Mouse (Mus musculus): ENCODE measurements around the gene Pitpnm2. TPM values are rescaled to one million over a fixed set of nuclear protein-coding genes. Genes with fewer than 3 reads are reported as not detected.

Pitpnm2 gene
- 10 to 100 TPM; 19.6 to 20.9 TPM for total RNA-seq (2021)
- long read RNA-seq, experiment 1, partial matches to known transcripts, result 2 of 12 reads
- long read RNA-seq, experiment 1, other reads (novel, unspliced or antisense), result 9 of 12 reads
- long read RNA-seq, experiment 2, full-length matches to known transcripts, result 1 of 11 reads
- long read RNA-seq, experiment 2, partial matches to known transcripts, result 3 of 11 reads
- long read RNA-seq, experiment 2, other reads (novel, unspliced or antisense), result 7 of 11 reads

- no peak for DNase-seq (ENCODE audit: low spot score)
These were observed at the start of gene Pitpnm2 for GRCm38 (mm10) chr5:124249614-124250591. TSS of gene Pitpnm2 (minus strand) at chr5:124249760.

GRCm38 (mm10) chr5:124299307-124299706, 49.7 kb upstream of the Pitpnm2 start:
- peak; percentile 15 for DNase-seq (ENCODE audit: low spot score)

GRCm38 (mm10) chr5:124296475-124296874, 46.9 kb upstream of the Pitpnm2 start:
- no peak for DNase-seq (ENCODE audit: low spot score)

GRCm38 (mm10) chr5:124293967-124294366, 44.4 kb upstream of the Pitpnm2 start:
- DNase-seq (ENCODE audit: low spot score), result no peak

GRCm38 (mm10) chr5:124290216-124290615, 40.7 kb upstream of the Pitpnm2 start:
- no peak for DNase-seq (ENCODE audit: low spot score)

- DNase-seq (ENCODE audit: low spot score), result no peak
These were observed 38.2 kb upstream of the Pitpnm2 start for GRCm38 (mm10) chr5:124287616-124288247.

GRCm38 (mm10) chr5:124284330-124284729, 34.8 kb upstream of the Pitpnm2 start:
- DNase-seq (ENCODE audit: low spot score), result peak; percentile 9

- no peak for DNase-seq (ENCODE audit: low spot score)
These were observed 33.3 kb upstream of the Pitpnm2 start for GRCm38 (mm10) chr5:124282854-124283253.

GRCm38 (mm10) chr5:124270226-124270625, 20.7 kb upstream of the Pitpnm2 start:
- DNase-seq (ENCODE audit: low spot score), result no peak

- DNase-seq (ENCODE audit: low spot score), result no peak
These were observed 20.1 kb upstream of the Pitpnm2 start for GRCm38 (mm10) chr5:124269661-124270060.

GRCm38 (mm10) chr5:124267652-124268051, 18.1 kb upstream of the Pitpnm2 start:
- DNase-seq (ENCODE audit: low spot score), result no peak

- DNase-seq (ENCODE audit: low spot score), result no peak
These were observed 17.3 kb upstream of the Pitpnm2 start for GRCm38 (mm10) chr5:124266821-124267220.

- DNase-seq (ENCODE audit: low spot score), result no peak
These were observed 13.7 kb upstream of the Pitpnm2 start for GRCm38 (mm10) chr5:124263246-124263645.

GRCm38 (mm10) chr5:124262090-124262489, 12.5 kb upstream of the Pitpnm2 start:
- DNase-seq (ENCODE audit: low spot score), result no peak

- DNase-seq (ENCODE audit: low spot score), result no peak
These were observed 9.6 kb upstream of the Pitpnm2 start for GRCm38 (mm10) chr5:124259133-124259532.

- no peak for DNase-seq (ENCODE audit: low spot score)
These were observed 8.5 kb upstream of the Pitpnm2 start for GRCm38 (mm10) chr5:124258026-124258425.

GRCm38 (mm10) chr5:124255141-124255540, 5.6 kb upstream of the Pitpnm2 start:
- no peak for DNase-seq (ENCODE audit: low spot score)

- DNase-seq (ENCODE audit: low spot score), result no peak
These were observed 4.0 kb upstream of the Pitpnm2 start for GRCm38 (mm10) chr5:124253555-124253954.

GRCm38 (mm10) chr5:124252580-124253320, 3.2 kb upstream of the Pitpnm2 start:
- no peak for DNase-seq (ENCODE audit: low spot score)

- no peak for DNase-seq (ENCODE audit: low spot score)
These were observed 1.5 kb upstream of the Pitpnm2 start for GRCm38 (mm10) chr5:124251070-124251469.
